Mouse (Mus musculus) heart, embryonic 10.5 days (tissue): Measurements from ENCODE around the gene Galk1. TPM values are rescaled to one million over a fixed set of nuclear protein-coding genes. Genes with fewer than 3 reads are reported as not detected.

Source experiments
- DNase-seq: peaks from one replicate; pipeline ENCODE4 v3.0.0-alpha.2; 2017; ENCODE audit warnings: low spot score
- H3K27ac ChIP-seq: fragments of 300-500 bp; sonication (generic); 2 replicates; pipeline ENCODE4 v1.5.1; 2016; ENCODE audit warnings: mild to moderate bottlenecking
- H3K27me3 ChIP-seq: fragments of 300-500 bp; sonication (generic); 2 replicates; pipeline ENCODE4 v1.6.1; 2016; ENCODE audit warnings: mild to moderate bottlenecking; ENCODE audit not compliant: poor library complexity, insufficient read depth, severe bottlenecking
- H3K36me3 ChIP-seq: fragments of 300-500 bp; sonication (generic); 2 replicates; pipeline ENCODE4 v1.6.1; 2016; ENCODE audit warnings: mild to moderate bottlenecking, moderate library complexity
- H3K4me1 ChIP-seq: fragments of 300-500 bp; sonication (generic); 2 replicates; pipeline ENCODE4 v1.6.1; 2016; ENCODE audit warnings: mild to moderate bottlenecking
- H3K4me3 ChIP-seq: fragments of 300-500 bp; sonication (generic); 2 replicates; pipeline ENCODE4 v1.5.1; 2016; ENCODE audit warnings: mild to moderate bottlenecking, moderate library complexity
- H3K9me3 ChIP-seq: fragments of 300-500 bp; sonication (generic); 2 replicates; pipeline ENCODE4 v1.6.1; 2016; ENCODE audit warnings: mild to moderate bottlenecking, moderate library complexity
- WGBS: fragments of 180-500 bp; shearing (Covaris S2); methylation state at CpG from one replicate; pipeline ENCODE4 v1.1.7; 2016; 5-methylcytosine and 5-hydroxymethylcytosine counted together
- polyA plus RNA-seq: library from polyadenylated mRNA; unstranded; fragments of >200 nt; fragmentation: Nextera tagmentation; extraction: Ambion mirVana; gene quantifications from 2 replicates; pipeline ENCODE4 v1.2.1, GENCODE M21; 2016

Galk1 gene
- polyA plus RNA-seq, 1 experiment from 2014 or later = 273 TPM

DNA sequence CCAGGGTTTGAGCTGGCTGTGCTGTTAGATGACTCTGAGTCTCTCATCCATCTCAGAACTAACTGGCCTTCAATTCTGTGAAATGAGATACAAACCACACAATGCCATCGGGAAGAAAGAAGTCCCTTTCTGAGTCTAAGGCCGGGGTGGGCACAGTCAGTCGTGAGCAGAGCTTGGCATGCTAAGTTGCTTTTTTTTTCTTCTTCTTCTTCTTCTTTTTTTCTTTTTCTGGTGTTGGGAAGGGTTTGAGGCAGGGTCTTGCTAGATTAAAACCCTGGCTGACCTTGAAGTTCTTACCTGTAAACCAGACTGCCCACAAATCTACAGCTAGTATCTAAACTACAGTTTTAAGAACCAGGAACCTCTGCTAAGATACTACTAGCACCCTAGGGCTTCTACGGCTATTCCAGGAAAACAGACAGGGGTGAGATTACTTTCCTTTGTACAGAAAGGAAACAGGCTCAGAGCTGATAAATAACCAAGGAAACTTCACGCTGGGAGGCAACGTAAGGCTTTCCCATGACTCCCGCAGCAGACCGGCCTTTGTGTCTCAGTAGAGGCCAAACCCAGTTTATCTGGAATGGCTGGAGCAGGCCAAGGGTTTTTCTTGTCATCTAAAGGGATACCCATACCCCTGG is 8.2 kb downstream of the Galk1 start:
- DNase-seq = no peak
- Histone ChIP-seq H3K36me3 (peaks cover 28% of the 10 kb centered on the region), H3K4me1 (peaks cover 31% of the 10 kb centered on the region), H3K27ac (peak overlapping the region; percentile 89), H3K4me3 (peak overlapping the region; percentile 60), H3K9me3 (no peaks in the 10 kb centered on the region), H3K27me3 (peaks cover 12% of the 10 kb centered on the region; the same call in 1 of the 2 replicates)
- 28% methylated on average over 8 of the region's 8 CpGs for WGBS

GRCm38 (mm10) chr11:116002894-116003293 is 9.6 kb downstream of the Galk1 start:
- H3K9me3 ChIP-seq = no peaks in the 10 kb centered on the region
- peaks cover 15% of the 10 kb centered on the region for H3K36me3 ChIP-seq
- peaks cover 17% of the 10 kb centered on the region; the same call in 1 of the 2 replicates for H3K27me3 ChIP-seq
- H3K27ac ChIP-seq = no peak overlapping the region
- 80% methylated on average over 3 of the region's 3 CpGs for WGBS
- H3K4me1 ChIP-seq = peaks cover 36% of the 10 kb centered on the region
- DNase-seq = no peak
- H3K4me3 ChIP-seq = no peak overlapping the region

DNA sequence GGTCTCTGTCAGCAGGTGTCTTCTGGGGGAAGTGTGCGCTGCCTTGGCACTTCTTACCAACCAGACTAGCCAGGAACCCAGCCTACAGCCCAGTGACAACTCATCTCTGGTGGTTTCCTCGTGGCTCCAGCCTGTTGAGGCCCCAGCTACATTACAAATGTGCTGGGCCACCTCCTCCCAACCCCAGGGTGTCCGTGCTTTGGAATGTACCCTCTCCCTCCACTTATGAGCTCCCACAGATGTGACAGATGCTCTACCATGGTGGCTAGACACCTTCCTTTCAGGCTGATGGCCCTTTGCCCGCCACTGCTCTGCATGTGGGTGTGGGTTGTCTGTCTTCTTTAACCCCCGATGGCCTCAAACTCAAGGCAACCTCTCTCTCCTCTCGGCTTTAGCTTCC is 10.8 kb downstream of the Galk1 start:
- WGBS = 66% methylated on average over 6 of the region's 6 CpGs

GRCm38 (mm10) chr11:116000607-116001006 is 11.9 kb downstream of the Galk1 start:
- Histone ChIP-seq H3K27ac (no peak overlapping the region), H3K4me3 (no peak overlapping the region), H3K36me3 (no peaks in the 10 kb centered on the region), H3K4me1 (peaks cover 28% of the 10 kb centered on the region), H3K9me3 (no peaks in the 10 kb centered on the region), H3K27me3 (peaks cover 19% of the 10 kb centered on the region; the same call in 1 of the 2 replicates)
- 56% methylated on average over 10 of the region's 10 CpGs for WGBS
- no peak for DNase-seq

More for the DNA sequence above, 10.8 kb downstream of the Galk1 start:
- DNase-seq = no peak
- Histone ChIP-seq H3K27ac (no peak overlapping the region), H3K27me3 (peaks cover 19% of the 10 kb centered on the region; the same call in 1 of the 2 replicates), H3K4me1 (peaks cover 36% of the 10 kb centered on the region), H3K4me3 (no peak overlapping the region), H3K9me3 (no peaks in the 10 kb centered on the region), H3K36me3 (peaks cover 4% of the 10 kb centered on the region; the same call in 1 of the 2 replicates)

GRCm38 (mm10) chr11:115999538-116000143 is 12.9 kb downstream of the Galk1 start:
- no peak overlapping the region for H3K4me3 ChIP-seq
- WGBS = 14% methylated on average over 14 of the region's 14 CpGs
- H3K36me3 ChIP-seq = no peaks in the 10 kb centered on the region
- no peak for DNase-seq
- no peak overlapping the region for H3K27ac ChIP-seq
- peaks cover 18% of the 10 kb centered on the region; the same call in 1 of the 2 replicates for H3K4me1 ChIP-seq
- H3K27me3 ChIP-seq = peaks cover 19% of the 10 kb centered on the region; the same call in 1 of the 2 replicates
- no peaks in the 10 kb centered on the region for H3K9me3 ChIP-seq

DNA sequence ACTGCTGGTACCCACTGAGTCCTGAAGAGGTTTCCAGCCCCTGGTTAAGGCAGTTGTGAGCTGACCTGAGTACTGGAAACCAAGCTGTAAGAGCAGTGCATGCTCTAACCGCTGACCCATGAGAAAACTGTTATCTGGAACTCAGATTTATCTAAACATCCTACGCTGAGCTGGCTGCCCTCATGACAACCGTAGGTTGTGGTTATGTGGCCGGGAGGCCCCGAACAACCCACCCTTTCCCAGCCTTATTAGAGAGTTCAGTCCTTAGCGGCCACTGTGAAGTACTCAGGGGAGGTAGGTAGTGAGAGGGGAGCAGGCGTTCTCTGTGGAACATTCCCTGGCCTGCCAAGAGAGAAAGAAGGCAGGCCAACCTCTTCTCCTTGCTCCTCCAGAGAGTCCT is 13.5 kb downstream of the Galk1 start:
- H3K4me1 ChIP-seq = 0 out of 2 replicates have a peak, but pooled peaks cover 13% of the 10 kb centered on the region
- WGBS = 76% methylated on average over 7 of the region's 7 CpGs

DNA sequence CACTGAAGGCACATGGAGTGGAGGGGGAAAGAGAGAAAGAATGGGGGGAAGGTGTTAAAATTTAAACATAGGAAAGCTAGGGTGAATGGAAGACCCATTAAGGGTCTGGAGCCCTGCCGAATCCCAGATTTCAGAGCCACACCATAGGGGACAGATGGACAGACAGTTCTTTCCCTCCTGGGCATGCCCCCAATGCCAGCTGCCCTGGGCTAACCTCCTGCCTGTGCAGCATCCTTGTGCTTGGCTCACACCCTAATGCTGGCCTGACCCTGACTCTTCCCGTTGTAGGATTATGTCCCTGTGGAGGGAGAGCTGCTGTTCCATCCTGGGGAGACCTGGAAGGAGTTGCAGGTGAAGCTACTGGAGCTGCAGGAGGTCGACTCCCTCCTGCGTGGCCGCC is 14.9 kb downstream of the Galk1 start:
- no peak for DNase-seq
- H3K9me3 ChIP-seq = no peaks in the 10 kb centered on the region
- H3K27me3 ChIP-seq = peaks cover 32% of the 10 kb centered on the region
- H3K4me3 ChIP-seq = no peak overlapping the region
- 60% methylated on average over 5 of the region's 5 CpGs for WGBS
- no peaks in the 10 kb centered on the region for H3K36me3 ChIP-seq
- 0 out of 2 replicates have a peak, but pooled peaks cover 16% of the 10 kb centered on the region for H3K4me1 ChIP-seq
- 0 out of 2 replicates have a peak overlapping the region, but pooled peaks have one; percentile 2 for H3K27ac ChIP-seq

More for the DNA sequence above, 13.5 kb downstream of the Galk1 start:
- no peaks in the 10 kb centered on the region for H3K36me3 ChIP-seq
- no peak for DNase-seq
- H3K27me3 ChIP-seq = peaks cover 19% of the 10 kb centered on the region; the same call in 1 of the 2 replicates
- H3K4me3 ChIP-seq = no peak overlapping the region
- no peak overlapping the region for H3K27ac ChIP-seq
- no peaks in the 10 kb centered on the region for H3K9me3 ChIP-seq

GRCm38 (mm10) chr11:115997047-115997446 is 15.5 kb downstream of the Galk1 start:
- H3K4me1 ChIP-seq = 0 out of 2 replicates have a peak, but pooled peaks cover 16% of the 10 kb centered on the region
- 68% methylated on average over 4 of the region's 4 CpGs for WGBS
- no peak overlapping the region for H3K4me3 ChIP-seq
- no peaks in the 10 kb centered on the region for H3K36me3 ChIP-seq
- H3K9me3 ChIP-seq = no peaks in the 10 kb centered on the region
- no peak for DNase-seq
- no peak overlapping the region for H3K27ac ChIP-seq
- H3K27me3 ChIP-seq = peaks cover 36% of the 10 kb centered on the region

DNA sequence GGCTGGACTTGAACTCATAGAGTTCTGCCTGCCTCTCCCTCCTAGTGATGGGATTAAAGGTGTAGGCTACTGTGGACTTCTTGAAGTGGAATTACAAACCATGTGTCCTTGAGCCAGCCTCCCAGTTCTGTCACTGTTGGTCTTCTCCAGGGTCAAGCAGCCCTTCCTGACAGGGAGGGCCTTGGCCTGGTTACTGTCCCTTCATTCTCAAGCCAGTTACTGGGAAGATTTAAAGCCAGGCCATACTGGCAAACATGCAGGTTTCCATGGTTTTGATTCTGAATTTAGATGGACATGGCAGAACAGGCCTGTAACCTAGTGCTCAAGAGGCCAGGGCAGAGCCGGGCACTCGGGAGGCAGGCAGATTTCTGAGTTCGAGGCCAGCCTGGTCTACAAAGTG is 17.3 kb downstream of the Galk1 start:
- Histone ChIP-seq H3K27ac (no peak overlapping the region), H3K9me3 (no peaks in the 10 kb centered on the region), H3K27me3 (peaks cover 48% of the 10 kb centered on the region), H3K36me3 (no peaks in the 10 kb centered on the region), H3K4me3 (no peak overlapping the region), H3K4me1 (0 out of 2 replicates have a peak, but pooled peaks cover 16% of the 10 kb centered on the region)
- no peak for DNase-seq
- 80% methylated on average over 3 of the region's 3 CpGs for WGBS

GRCm38 (mm10) chr11:115992098-115992497 is 20.4 kb downstream of the Galk1 start:
- no peak for DNase-seq
- 68% methylated on average over 4 of the region's 4 CpGs for WGBS
- H3K4me3 ChIP-seq = no peak overlapping the region
- peaks cover 54% of the 10 kb centered on the region for H3K27me3 ChIP-seq
- H3K27ac ChIP-seq = no peak overlapping the region
- H3K9me3 ChIP-seq = no peaks in the 10 kb centered on the region
- H3K36me3 ChIP-seq = no peaks in the 10 kb centered on the region
- peaks cover 9% of the 10 kb centered on the region; the same call in 1 of the 2 replicates for H3K4me1 ChIP-seq

DNA sequence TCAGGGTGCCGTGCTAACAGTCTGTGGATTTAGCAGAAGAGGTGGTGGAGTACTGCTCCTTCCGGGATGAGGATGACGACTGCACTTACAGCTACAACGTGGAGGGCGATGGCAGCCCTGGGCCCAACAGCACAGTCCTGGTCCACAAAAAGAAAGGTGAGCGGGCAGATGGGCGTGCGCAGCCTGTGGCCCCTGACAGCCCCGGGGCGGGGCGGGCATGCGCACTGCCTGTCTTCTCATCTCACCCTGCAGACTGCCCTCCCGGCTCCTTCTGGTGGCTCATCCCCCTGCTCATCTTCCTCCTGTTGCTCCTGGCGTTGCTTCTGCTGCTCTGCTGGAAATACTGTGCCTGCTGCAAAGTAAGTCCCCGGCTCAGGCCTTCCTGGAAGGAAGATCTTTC is 22.8 kb downstream of the Galk1 start:
- peaks cover 9% of the 10 kb centered on the region; the same call in 1 of the 2 replicates for H3K4me1 ChIP-seq
- no peaks in the 10 kb centered on the region for H3K9me3 ChIP-seq
- WGBS = 31% methylated on average over 15 of the region's 15 CpGs
- 0 out of 2 replicates have a peak overlapping the region, but pooled peaks have one; percentile 18 for H3K27ac ChIP-seq
- H3K4me3 ChIP-seq = peak overlapping the region; percentile 45
- DNase-seq = no peak
- peaks cover 65% of the 10 kb centered on the region for H3K27me3 ChIP-seq
- no peaks in the 10 kb centered on the region for H3K36me3 ChIP-seq

GRCm38 (mm10) chr11:115983291-115983690 is 29.2 kb downstream of the Galk1 start:
- Histone ChIP-seq H3K27me3 (peaks cover 50% of the 10 kb centered on the region), H3K9me3 (no peaks in the 10 kb centered on the region), H3K36me3 (no peaks in the 10 kb centered on the region), H3K27ac (no peak overlapping the region), H3K4me1 (no peaks in the 10 kb centered on the region), H3K4me3 (no peak overlapping the region)
- WGBS = 83% methylated on average over 8 of the region's 8 CpGs
- no peak for DNase-seq

- 92% methylated on average over 15 of the region's 15 CpGs for WGBS
- H3K36me3 ChIP-seq = no peaks in the 10 kb centered on the region
- no peak for DNase-seq
- H3K27ac ChIP-seq = no peak overlapping the region
- no peak overlapping the region for H3K4me3 ChIP-seq
- H3K27me3 ChIP-seq = peaks cover 56% of the 10 kb centered on the region
- H3K4me1 ChIP-seq = no peaks in the 10 kb centered on the region; the same call in 1 of the 2 replicates
- H3K9me3 ChIP-seq = no peaks in the 10 kb centered on the region
Observed at GRCm38 (mm10) chr11:115982472-115982871, 30.0 kb downstream of the Galk1 start.
